Mouse (Mus musculus) MEL (cell line): ENCODE results near the gene Dand5.

Source experiments
- CHD2 ChIP-seq: IDR thresholded peaks from 2 replicates; pipeline ENCODE4 v1.6.1; 2011; ENCODE audit warnings: low read length, improper control_type of control experiment
- CTCF ChIP-seq, 3 experiments: IDR thresholded peaks in 2 of 3; conservative IDR thresholded peaks in 1 of 3; 2 replicates each; pipeline ENCODE4 v1.5.1; 2011 to 2012; ENCODE audit warnings: low read length in 3 of 3, low read depth in 2 of 3, mild to moderate bottlenecking in 2 of 3, improper control_type of control experiment in 1 of 3, inconsistent platforms in 1 of 3, mixed read lengths in 1 of 3, moderate library complexity in 1 of 3; ENCODE audit not compliant: control insufficient read depth in 1 of 3, insufficient read depth in 1 of 3, poor library complexity in 1 of 3, severe bottlenecking in 1 of 3
- EP300 ChIP-seq, 2 experiments: IDR thresholded peaks; 2 replicates each; pipeline ENCODE4 v1.6.1; 2011; ENCODE audit warnings: improper control_type of control experiment in 2 of 2, low read length in 2 of 2, low read depth in 1 of 2, mild to moderate bottlenecking in 1 of 2
- GATA1 ChIP-seq: IDR thresholded peaks from 2 replicates; pipeline ENCODE4 v1.6.1; 2011; ENCODE audit warnings: low read depth, low read length, improper control_type of control experiment
- MAFK ChIP-seq: IDR thresholded peaks from 2 replicates; pipeline ENCODE4 v1.6.1; 2011; ENCODE audit warnings: low read depth, mild to moderate bottlenecking, low read length, improper control_type of control experiment, borderline replicate concordance
- MYC ChIP-seq: IDR thresholded peaks from 2 replicates; pipeline ENCODE4 v1.6.1; 2011; ENCODE audit warnings: low read depth, mild to moderate bottlenecking, low read length, improper control_type of control experiment, moderate library complexity
- POLR2A ChIP-seq, 2 experiments: IDR thresholded peaks; 2 replicates each; pipeline ENCODE4 v1.6.1; 2011 to 2012; ENCODE audit warnings: low read length in 2 of 2, mild to moderate bottlenecking in 2 of 2, control low read depth in 1 of 2, improper control_type of control experiment in 1 of 2, low read depth in 1 of 2, moderate library complexity in 1 of 2; ENCODE audit not compliant: control insufficient read depth in 1 of 2, insufficient read depth in 1 of 2, poor library complexity in 1 of 2
- TCF12 ChIP-seq: IDR thresholded peaks from 2 replicates; pipeline ENCODE4 v1.6.1; 2014; ENCODE audit warnings: low read depth, mild to moderate bottlenecking, inconsistent platforms, low read length, improper control_type of control experiment, moderate library complexity
- UBTF ChIP-seq: IDR thresholded peaks from 2 replicates; pipeline ENCODE4 v1.6.1; 2012; ENCODE audit warnings: low read depth, mild to moderate bottlenecking, inconsistent platforms, low read length, improper control_type of control experiment, moderate library complexity, borderline replicate concordance; ENCODE audit not compliant: insufficient read depth
- USF1 ChIP-seq: IDR thresholded peaks from 2 replicates; pipeline ENCODE4 v1.6.1; 2014; ENCODE audit warnings: low read depth, mild to moderate bottlenecking, inconsistent platforms, low read length, improper control_type of control experiment, moderate library complexity
- USF2 ChIP-seq, 2 experiments: IDR thresholded peaks; 2 replicates each; pipeline ENCODE4 v1.6.1; 2011 to 2012; ENCODE audit warnings: improper control_type of control experiment in 2 of 2, low read length in 2 of 2, borderline replicate concordance in 1 of 2, inconsistent platforms in 1 of 2, low read depth in 1 of 2, mild to moderate bottlenecking in 1 of 2; ENCODE audit not compliant: insufficient read depth in 1 of 2
- ZMIZ1 ChIP-seq: IDR thresholded peaks from 2 replicates; pipeline ENCODE4 v1.6.1; 2012; ENCODE audit warnings: low read depth, mild to moderate bottlenecking, inconsistent platforms, low read length, improper control_type of control experiment, moderate library complexity
- ZNF384 ChIP-seq: IDR thresholded peaks from 2 replicates; pipeline ENCODE4 v1.6.1; 2012; ENCODE audit warnings: low read depth, mild to moderate bottlenecking, inconsistent platforms, low read length, improper control_type of control experiment

- no peak for TF ChIP-seq CHD2
- TF ChIP-seq TCF12 = no peak
- TF ChIP-seq UBTF = no peak
- TF ChIP-seq MYC = no peak
- TF ChIP-seq POLR2A (IDR thresholded peaks at IDR 0.05; ENCODE audit: control insufficient read depth in 1 of 2, insufficient read depth in 1 of 2, low read depth in 1 of 2, low read length in 2 of 2, poor library complexity in 1 of 2) = no peak
- no peak for TF ChIP-seq GATA1
- no peak for TF ChIP-seq CTCF (IDR thresholded peaks at IDR 0.05 in 2 of 3, conservative IDR thresholded peaks at IDR 0.05 in 1 of 3; ENCODE audit: control insufficient read depth in 1 of 3, insufficient read depth in 1 of 3, low read depth in 2 of 3, low read length in 3 of 3, poor library complexity in 1 of 3, severe bottlenecking in 1 of 3)
- no peak for TF ChIP-seq MAFK
- TF ChIP-seq ZMIZ1 = no peak
- no peak for TF ChIP-seq USF2 (IDR thresholded peaks at IDR 0.05; ENCODE audit: borderline replicate concordance in 1 of 2, insufficient read depth in 1 of 2, low read depth in 1 of 2, low read length in 2 of 2)
- TF ChIP-seq USF1 = no peak
- TF ChIP-seq ZNF384 = no peak
- TF ChIP-seq EP300 (IDR thresholded peaks at IDR 0.05; ENCODE audit: low read depth in 1 of 2, low read length in 2 of 2) = no peak
Observed at GRCm38 (mm10) chr8:84767221-84767620, 55.4 kb downstream of the Dand5 start.
